Mouse (Mus musculus) small intestine, adult 10 weeks (tissue): ENCODE data around the gene Olfr465-ps1. TPM values are rescaled to one million over a fixed set of nuclear protein-coding genes. Genes with fewer than 3 reads are reported as not detected.

Experiments
- polyA plus RNA-seq: library from polyadenylated mRNA; stranded (reverse); fragments of 350-450 nt; fragmentation: Illumina TruSeq; extraction: RNeasy Lipid Tissue Mini Kit (QIAGEN cat#74804); gene quantifications from one replicate; pipeline ENCODE4 v1.2.3, GENCODE M21; 2014; ENCODE audit warnings: low replicate concordance

The Olfr465-ps1 gene
- polyA plus RNA-seq: not detected

DNA sequence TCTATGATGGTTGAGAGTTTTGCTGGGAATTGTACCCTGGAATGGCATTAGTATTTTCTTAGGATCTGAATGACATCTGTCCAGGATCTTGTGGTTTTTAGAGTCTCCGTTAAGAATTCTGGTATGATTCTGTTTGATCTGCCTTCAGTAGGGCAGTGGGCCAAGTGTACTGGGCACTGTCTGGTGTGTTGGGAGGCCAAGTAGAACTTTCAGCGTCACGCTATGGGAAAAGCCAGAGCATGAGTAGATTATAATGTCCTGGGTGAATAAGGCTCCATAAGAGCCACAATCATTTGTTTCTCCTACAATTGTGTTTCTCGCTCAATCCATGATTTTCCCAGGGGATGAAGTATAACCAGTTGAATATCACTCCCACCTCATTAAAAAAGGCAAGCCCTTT is at the start of gene Olfr465-ps1:
Gene Olfr465-ps1 (plus strand): TSS at position 301 of the 400 bp plus-strand sequence.

DNA sequence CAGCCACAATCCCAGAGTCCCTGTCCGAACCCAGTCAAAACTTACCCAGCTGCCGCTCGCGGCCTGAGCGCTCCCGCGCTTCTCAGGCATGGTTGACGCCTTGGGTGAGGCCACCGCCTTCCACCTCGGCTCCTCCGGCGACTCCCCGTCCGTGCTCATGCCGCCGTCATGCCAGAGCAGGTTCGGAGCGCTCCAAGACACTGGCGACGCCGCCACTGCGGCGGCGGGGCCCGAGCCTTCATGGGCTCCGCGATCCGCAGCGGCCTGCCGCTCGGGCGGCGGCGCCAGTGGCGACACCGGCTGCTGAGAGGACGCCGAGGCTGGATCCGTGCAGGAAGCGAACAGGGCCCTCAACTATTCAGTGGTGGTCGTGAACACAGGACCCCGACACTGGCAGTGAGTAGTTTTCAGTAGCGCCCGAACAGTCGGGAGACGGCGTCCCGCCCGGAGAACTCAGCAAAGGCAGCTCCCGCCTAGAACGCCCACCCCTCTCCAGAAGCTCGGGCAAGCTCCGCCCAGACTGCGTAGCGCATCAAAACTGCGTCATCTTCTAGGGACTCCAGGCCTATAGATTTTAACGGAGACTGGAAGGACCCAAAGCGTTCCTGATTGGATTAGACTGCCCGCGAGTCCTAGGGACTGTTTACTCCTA is 25.3 kb upstream of the Olfr465-ps1 start, which contains the start of gene Mfsd14b:
Gene Mfsd14b (minus strand): TSS at position 517 of the 652 bp plus-strand sequence.

DNA sequence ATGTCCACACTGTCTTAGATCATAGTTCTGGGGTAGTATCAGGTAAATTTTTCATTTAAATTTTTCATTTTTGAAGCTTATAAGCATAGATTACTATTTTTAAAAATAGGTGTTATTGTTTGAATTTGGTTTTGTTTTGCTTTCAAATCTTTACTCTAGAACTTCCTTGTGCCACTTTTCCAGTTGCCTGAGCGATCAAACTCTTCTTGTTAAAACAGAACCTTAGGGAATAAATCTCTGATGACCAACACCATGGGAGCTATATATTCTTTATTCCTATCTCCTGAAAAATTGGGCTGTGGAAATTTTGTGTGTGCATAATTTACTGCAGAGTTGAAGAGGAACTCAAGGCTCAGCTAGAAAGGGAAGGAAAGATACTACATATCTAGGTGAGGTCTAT is 12.1 kb downstream of the Olfr465-ps1 start, which contains the start of gene Olfr466:
Gene Olfr466 (plus strand): TSS at position 301 of the 400 bp plus-strand sequence.

Other genes with a start within 250 kb of the Olfr465-ps1 start
- gene Cntnap3, start 234.1 kb upstream of the Olfr465-ps1 start, polyA plus RNA-seq: 0.15 TPM
- not detected for gene Spata31, start 220.7 kb upstream of the Olfr465-ps1 start, polyA plus RNA-seq
- not detected for gene Spata31d1c, start 105.0 kb upstream of the Olfr465-ps1 start, polyA plus RNA-seq
- gene Prss47, start 85.3 kb upstream of the Olfr465-ps1 start, polyA plus RNA-seq: not detected
- 125 TPM for gene Mfsd14b, start 25.1 kb upstream of the Olfr465-ps1 start, polyA plus RNA-seq
- not detected for gene Olfr466, start 12.2 kb downstream of the Olfr465-ps1 start, polyA plus RNA-seq
- not detected for gene Nlrp4f, start 67.9 kb downstream of the Olfr465-ps1 start, polyA plus RNA-seq
- gene Gm10775, start 121.5 kb downstream of the Olfr465-ps1 start, polyA plus RNA-seq: not detected
- 35.4 TPM for gene Zfp369, start 140.7 kb downstream of the Olfr465-ps1 start, polyA plus RNA-seq